Mouse (Mus musculus): ENCODE data around the gene Crisp2. TPM values are rescaled to one million over a fixed set of nuclear protein-coding genes. Genes with fewer than 3 reads are reported as not detected.
A peak's percentile ranks its signal among the peaks of the same experiment; 100 is the strongest.

Gene Crisp2
- not detected in 2 replicates for polyA plus RNA-seq (2012; ENCODE audit: insufficient read depth, insufficient read length, missing spikeins)

DNA sequence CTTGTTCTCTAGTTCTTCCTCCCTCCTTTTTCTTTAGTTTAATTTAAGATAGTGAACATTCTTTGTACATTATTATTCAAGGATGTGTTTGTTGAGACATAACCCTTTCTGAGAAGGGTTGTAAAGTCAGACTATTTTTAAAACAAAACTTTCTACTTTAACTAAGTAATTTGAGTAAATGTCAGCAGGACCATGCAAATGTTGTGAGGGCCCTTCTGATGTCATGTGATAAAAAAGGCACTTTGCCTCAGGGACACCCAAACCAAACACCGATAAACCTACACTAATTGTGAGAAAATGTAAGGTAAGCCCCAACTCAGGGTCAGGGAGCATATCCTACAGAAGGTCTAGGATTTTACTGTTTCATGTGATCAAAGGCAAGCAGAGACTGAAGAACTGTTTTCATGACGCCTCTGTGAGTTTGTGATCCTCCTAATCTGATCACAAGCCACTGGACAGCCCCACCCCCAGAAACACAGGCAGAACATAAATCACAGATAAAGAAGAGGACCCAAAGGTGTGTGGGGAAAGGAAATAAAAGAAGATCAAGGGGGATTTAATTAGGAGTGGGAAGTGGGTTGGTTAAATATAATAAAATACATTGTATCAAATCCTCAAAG, at the start of gene Crisp2:
TSS of gene Crisp2 (minus strand) at position 51 of the 620 bp plus-strand sequence.
- H3K27ac ChIP-seq (ENCODE audit: insufficient read depth, low read depth, low read length): no peak within 1 kb of the TSS
- no peak within 1 kb of the TSS for H3K4me3 ChIP-seq (ENCODE audit: insufficient read depth, low read length)
- no peak for TF ChIP-seq CTCF (IDR thresholded peaks at IDR 0.05; ENCODE audit: low read depth, low read length)
- TF ChIP-seq POLR2A (IDR thresholded peaks at IDR 0.05; ENCODE audit: borderline replicate concordance, low read depth, low read length): no peak
- no peaks in the 10 kb centered on the region for H3K4me1 ChIP-seq (ENCODE audit: control insufficient read depth, insufficient read depth, low read length)

DNA sequence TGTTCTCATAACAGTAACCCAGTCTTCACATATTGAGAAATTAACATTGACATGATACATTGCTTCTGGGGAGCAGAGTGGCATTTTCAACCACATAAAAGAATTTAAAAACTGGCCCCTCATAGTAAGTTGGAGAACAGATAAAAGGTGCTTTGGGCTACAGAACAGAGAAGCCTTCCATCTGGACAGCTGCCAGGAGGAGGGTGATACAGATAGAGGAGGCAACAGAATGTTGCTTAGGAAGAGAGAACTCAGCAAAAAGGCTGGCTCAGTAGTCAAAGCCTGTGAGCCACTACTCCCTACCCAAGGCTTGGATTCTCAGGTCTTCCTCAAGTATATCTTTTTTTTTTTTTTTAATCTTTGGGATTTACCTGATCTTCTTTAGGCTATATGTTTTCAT, 48.3 kb upstream of the Crisp2 start:
- TF ChIP-seq POLR2A (IDR thresholded peaks at IDR 0.05; ENCODE audit: borderline replicate concordance, low read depth, low read length) (no peak), CTCF (IDR thresholded peaks at IDR 0.05; ENCODE audit: low read depth, low read length) (no peak)
- Histone ChIP-seq H3K4me1 (ENCODE audit: control insufficient read depth, insufficient read depth, low read length) (no peaks in the 10 kb centered on the region), H3K27ac (ENCODE audit: insufficient read depth, low read depth, low read length) (no peak overlapping the region), H3K4me3 (ENCODE audit: insufficient read depth, low read length) (no peak overlapping the region)

DNA sequence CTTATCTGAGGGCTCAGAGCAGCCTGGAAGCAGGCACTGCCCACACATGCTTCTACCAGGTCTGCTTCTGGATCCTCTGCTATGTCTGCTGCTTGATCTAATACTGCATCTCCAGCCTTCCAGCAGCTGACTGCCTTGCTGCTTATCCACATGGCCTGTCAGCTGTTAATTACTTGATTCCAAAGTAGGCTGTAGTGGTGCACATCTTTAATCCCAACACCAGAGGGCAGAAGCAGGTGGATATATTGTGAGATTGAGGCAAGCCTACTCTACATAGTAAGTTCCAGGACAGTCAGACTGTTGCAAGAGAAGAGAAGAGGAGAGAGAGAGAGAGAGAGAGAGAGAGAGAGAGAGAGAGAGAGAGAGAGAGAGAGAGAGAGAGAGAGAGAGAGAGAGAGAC, 30.5 kb upstream of the Crisp2 start:
- Histone ChIP-seq H3K27ac (ENCODE audit: insufficient read depth, low read depth, low read length) (no peak overlapping the region), H3K4me1 (ENCODE audit: control insufficient read depth, insufficient read depth, low read length) (no peaks in the 10 kb centered on the region), H3K4me3 (ENCODE audit: insufficient read depth, low read length) (no peak overlapping the region)
- TF ChIP-seq POLR2A (IDR thresholded peaks at IDR 0.05; ENCODE audit: borderline replicate concordance, low read depth, low read length): no peak
- TF ChIP-seq CTCF (IDR thresholded peaks at IDR 0.05; ENCODE audit: low read depth, low read length): no peak

DNA sequence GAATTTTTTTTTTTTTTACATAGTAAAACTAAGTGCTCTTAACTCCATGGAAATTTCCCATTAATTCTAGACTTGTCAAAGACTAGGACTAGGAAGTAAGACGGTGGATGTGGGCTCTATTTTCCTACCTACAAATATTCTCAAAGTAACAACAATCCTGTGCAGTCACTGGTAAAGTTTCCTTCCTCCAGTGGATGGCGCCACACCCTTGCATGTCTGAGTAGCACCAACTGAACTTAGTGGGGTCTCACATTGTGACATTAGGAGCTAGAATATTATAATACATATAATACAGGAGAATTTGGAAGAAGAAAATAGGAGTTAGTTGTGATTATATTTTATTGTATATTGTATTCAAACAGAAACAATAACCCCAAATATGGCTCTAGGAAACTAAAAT, 25.1 kb upstream of the Crisp2 start:
- Histone ChIP-seq H3K27ac (ENCODE audit: insufficient read depth, low read depth, low read length) (no peak overlapping the region), H3K4me3 (ENCODE audit: insufficient read depth, low read length) (no peak overlapping the region), H3K4me1 (ENCODE audit: control insufficient read depth, insufficient read depth, low read length) (no peaks in the 10 kb centered on the region)
- TF ChIP-seq POLR2A (IDR thresholded peaks at IDR 0.05; ENCODE audit: borderline replicate concordance, low read depth, low read length) (no peak), CTCF (IDR thresholded peaks at IDR 0.05; ENCODE audit: low read depth, low read length) (no peak)

DNA sequence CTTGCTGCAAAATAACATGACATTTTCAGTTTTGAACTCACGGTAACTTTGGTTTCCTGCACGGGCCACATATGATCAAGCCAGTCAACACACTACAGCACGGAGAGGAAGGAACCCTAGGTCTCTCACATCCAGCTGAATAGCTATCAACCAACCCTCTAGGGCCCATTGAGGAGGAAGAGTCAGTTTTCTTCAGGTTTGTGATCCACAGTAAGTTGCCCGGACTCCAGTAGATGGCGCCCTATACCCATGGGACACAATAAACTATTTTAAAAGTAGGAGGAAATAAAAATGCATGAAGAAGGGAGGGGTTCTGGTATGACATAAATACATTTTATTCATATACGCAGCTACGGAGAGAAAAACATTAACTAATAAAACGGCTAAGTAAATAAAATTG, 17.7 kb upstream of the Crisp2 start:
- TF ChIP-seq CTCF (IDR thresholded peaks at IDR 0.05; ENCODE audit: low read depth, low read length) (peak; percentile 23; the same call in 1 of the 2 replicates), POLR2A (IDR thresholded peaks at IDR 0.05; ENCODE audit: borderline replicate concordance, low read depth, low read length) (no peak)
- Histone ChIP-seq H3K4me3 (ENCODE audit: insufficient read depth, low read length) (no peak overlapping the region), H3K4me1 (ENCODE audit: control insufficient read depth, insufficient read depth, low read length) (no peaks in the 10 kb centered on the region), H3K27ac (ENCODE audit: insufficient read depth, low read depth, low read length) (no peak overlapping the region)

DNA sequence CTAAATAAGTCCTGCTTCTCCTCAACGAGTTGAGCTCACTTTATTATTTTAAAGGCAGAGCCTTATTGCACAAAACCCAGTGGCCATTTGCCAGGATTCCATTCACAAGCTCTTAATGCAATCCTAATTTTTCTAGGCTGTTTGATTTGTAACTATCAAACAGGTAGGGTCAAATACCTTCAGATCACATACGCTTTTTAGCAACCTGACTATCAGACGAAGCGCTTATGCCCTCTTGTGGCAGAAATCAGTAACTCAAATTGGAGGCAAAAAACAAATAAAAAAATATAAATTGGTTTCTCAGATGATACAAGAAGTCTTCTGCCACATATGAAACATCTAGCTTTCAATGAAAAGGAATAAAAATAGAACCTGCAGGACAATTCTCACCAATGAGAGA, 17.0 kb upstream of the Crisp2 start:
- Histone ChIP-seq H3K27ac (ENCODE audit: insufficient read depth, low read depth, low read length) (no peak overlapping the region), H3K4me3 (ENCODE audit: insufficient read depth, low read length) (no peak overlapping the region), H3K4me1 (ENCODE audit: control insufficient read depth, insufficient read depth, low read length) (no peaks in the 10 kb centered on the region)
- TF ChIP-seq CTCF (IDR thresholded peaks at IDR 0.05; ENCODE audit: low read depth, low read length) (no peak), POLR2A (IDR thresholded peaks at IDR 0.05; ENCODE audit: borderline replicate concordance, low read depth, low read length) (no peak)

DNA sequence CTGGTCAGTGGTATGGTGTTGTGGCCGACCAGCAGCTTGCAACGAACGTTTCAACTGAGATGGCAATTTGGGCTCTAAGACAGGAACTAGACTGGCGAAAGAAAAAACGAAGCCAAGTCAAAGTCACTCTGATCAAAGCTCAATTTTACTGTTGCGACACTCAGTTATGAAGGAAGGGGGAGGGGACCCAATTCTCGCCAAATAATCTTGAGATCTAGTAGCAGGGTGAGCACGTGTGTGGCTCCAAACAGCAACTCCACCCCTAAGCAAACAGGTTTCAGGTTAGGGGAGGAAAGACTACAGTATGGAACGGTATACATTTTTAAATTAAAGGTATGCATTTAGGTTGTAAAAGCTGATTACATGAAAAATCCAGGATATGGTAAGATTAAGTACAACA, 14.7 kb upstream of the Crisp2 start:
- no peak overlapping the region for H3K27ac ChIP-seq (ENCODE audit: insufficient read depth, low read depth, low read length)
- TF ChIP-seq CTCF (IDR thresholded peaks at IDR 0.05; ENCODE audit: low read depth, low read length) (no peak), POLR2A (IDR thresholded peaks at IDR 0.05; ENCODE audit: borderline replicate concordance, low read depth, low read length) (no peak)
- H3K4me1 ChIP-seq (ENCODE audit: control insufficient read depth, insufficient read depth, low read length): no peaks in the 10 kb centered on the region
- no peak overlapping the region for H3K4me3 ChIP-seq (ENCODE audit: insufficient read depth, low read length)

DNA sequence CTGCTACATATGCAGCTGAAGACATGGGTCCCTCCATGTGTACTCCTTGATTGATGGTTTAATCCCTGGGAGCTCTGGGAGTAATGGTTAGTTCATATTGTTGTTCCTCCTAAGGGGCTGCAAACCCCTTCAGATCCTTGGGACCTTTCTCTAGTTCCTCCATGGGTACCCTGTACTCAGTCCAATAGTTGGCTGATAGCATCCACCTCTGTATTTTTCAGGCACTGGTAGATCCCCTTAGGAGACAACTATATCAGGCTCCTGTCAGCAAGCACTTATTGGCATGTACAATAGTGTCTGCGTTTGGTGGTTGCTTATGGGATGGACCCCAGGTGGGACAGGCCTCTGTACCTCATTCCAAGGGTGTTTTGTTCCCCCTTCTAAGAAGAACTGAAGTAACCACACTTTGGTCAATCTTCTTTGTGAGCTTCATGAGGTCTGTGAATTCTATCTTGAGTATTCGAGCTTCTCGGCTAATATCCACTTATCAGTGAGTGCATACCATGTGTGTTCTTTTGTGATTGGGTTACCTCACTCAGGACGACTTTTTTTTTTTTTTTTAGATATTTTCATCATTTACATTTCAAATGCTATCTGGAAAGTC, 10.6 kb upstream of the Crisp2 start:
- TF ChIP-seq POLR2A (IDR thresholded peaks at IDR 0.05; ENCODE audit: borderline replicate concordance, low read depth, low read length) (no peak), CTCF (IDR thresholded peaks at IDR 0.05; ENCODE audit: low read depth, low read length) (no peak)
- H3K4me3 ChIP-seq (ENCODE audit: insufficient read depth, low read length): no peak overlapping the region
- H3K27ac ChIP-seq (ENCODE audit: insufficient read depth, low read depth, low read length): no peak overlapping the region
- no peaks in the 10 kb centered on the region for H3K4me1 ChIP-seq (ENCODE audit: control insufficient read depth, insufficient read depth, low read length)

DNA sequence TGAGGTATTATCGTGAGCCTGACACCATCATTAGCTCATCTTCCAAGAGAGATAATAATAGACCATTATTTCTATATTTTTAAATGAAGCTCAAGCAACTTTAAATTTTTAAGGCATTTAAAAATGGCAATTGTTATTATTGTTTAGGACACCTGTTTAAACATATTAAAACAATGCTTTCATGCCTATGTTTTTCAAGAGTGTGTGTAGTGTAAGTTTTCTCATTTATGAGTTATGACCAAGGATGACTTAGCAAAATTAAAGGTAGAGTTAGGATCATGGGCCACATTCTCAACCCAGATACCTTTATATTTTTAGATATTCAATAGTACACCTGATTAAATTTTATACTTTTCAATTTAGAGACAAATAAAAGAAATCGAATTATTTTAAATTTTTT, 5.5 kb upstream of the Crisp2 start:
- Histone ChIP-seq H3K27ac (ENCODE audit: insufficient read depth, low read depth, low read length) (no peak overlapping the region), H3K4me3 (ENCODE audit: insufficient read depth, low read length) (no peak overlapping the region), H3K4me1 (ENCODE audit: control insufficient read depth, insufficient read depth, low read length) (no peaks in the 10 kb centered on the region)
- TF ChIP-seq CTCF (IDR thresholded peaks at IDR 0.05; ENCODE audit: low read depth, low read length): no peak
- TF ChIP-seq POLR2A (IDR thresholded peaks at IDR 0.05; ENCODE audit: borderline replicate concordance, low read depth, low read length): no peak

DNA sequence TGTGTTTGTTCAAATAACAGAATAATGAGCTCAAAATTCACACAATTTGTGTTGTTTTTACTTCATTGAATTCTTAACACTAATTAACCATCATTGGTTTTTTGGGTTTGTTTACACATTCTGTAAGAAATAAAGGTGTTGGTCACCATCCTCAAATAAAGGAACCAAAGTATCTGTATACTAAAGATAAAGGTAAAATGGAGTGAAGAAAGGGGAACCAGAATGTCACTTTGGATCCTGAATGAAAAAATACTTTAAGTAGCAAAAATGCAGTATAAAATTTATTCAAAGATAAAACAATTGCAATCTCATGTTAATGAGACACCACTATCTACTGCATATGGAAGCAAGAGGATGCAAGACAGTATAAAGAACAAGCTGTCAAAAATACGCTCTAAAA, 4.8 kb upstream of the Crisp2 start:
- no peak overlapping the region for H3K27ac ChIP-seq (ENCODE audit: insufficient read depth, low read depth, low read length)
- H3K4me3 ChIP-seq (ENCODE audit: insufficient read depth, low read length): no peak overlapping the region
- H3K4me1 ChIP-seq (ENCODE audit: control insufficient read depth, insufficient read depth, low read length): no peaks in the 10 kb centered on the region
- TF ChIP-seq CTCF (IDR thresholded peaks at IDR 0.05; ENCODE audit: low read depth, low read length): no peak
- no peak for TF ChIP-seq POLR2A (IDR thresholded peaks at IDR 0.05; ENCODE audit: borderline replicate concordance, low read depth, low read length)

Data from bone marrow macrophage, adult 2 months (primary cell).